Mouse (Mus musculus): ENCODE data around the gene Alox15.

The Alox15 gene

GRCm38 (mm10) chr11:70308296-70308695, 43.5 kb downstream of the Alox15 start:
- DNase-seq (ENCODE audit: low spot score) = peak; percentile 24

DNA sequence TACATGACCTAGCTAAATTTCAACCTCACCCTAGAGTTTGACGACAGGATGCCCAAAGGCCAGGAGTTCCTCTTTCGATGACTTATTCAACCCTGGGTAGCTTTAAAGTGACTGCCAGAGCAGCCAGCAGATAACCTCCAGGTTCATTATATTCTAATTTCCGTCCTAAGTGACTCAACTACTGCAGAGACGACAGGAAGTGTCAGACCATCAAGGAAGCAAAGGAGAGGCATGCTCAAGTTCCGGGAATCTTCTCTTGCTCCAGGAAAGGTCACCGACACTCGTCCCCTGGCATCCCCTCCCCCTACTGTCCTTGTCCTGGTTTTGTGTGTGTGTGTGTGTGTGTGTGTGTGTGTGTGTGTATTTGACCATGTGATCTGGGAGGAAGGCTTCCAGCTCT, 45.7 kb downstream of the Alox15 start:
- DNase-seq (ENCODE audit: low spot score) = no peak

DNA sequence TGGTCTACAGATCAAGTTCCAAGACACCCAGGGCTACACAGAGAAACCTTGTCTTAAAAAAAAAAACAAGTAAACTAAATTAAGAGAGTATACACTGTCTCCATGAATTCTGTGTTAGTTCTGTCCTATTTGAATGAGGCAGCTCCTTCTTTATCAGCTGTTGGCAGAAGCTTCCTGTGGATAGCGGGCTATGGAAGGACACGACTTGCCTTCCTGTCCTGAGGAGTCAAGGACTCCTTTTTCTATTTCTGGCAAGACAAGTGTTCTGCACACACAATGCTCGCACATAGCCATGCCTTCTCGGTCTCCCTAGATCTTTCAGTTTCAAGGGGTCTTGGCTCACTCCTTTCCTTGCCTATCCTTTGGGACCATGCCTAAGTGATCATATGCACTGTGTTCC, 49.5 kb downstream of the Alox15 start:
- no peak for DNase-seq (ENCODE audit: low spot score)

DNA sequence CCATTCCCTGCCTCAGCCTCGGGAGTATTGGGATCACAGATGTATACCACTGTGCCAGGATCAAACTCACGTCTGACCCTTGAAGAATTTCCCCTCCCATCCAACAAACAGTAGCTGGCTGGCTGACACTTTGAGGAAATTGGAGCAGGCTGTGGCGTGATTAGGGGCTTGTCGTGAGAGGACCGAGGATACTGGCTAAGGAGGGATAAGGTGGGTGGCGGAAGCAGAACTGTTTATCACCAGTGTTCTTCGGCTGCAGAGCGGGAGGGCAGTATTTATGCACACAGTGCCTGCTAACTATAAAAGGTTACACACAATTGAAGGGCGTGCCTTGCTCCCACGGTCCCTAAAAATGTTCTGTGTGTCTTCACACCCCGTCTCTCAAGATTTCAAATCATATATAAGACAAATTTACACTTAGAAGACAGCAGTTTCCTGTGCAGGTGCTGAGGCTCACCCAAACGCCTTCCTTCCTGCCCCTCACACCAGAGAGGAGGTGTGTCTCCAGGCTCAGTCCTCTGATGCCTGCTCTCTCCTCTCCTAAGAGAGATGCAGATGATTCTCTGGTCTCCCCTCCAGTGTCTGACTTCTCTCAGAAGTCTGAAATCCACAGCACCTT, 53.9 kb downstream of the Alox15 start:
- peak; percentile 55 for DNase-seq (ENCODE audit: low spot score)

DNA sequence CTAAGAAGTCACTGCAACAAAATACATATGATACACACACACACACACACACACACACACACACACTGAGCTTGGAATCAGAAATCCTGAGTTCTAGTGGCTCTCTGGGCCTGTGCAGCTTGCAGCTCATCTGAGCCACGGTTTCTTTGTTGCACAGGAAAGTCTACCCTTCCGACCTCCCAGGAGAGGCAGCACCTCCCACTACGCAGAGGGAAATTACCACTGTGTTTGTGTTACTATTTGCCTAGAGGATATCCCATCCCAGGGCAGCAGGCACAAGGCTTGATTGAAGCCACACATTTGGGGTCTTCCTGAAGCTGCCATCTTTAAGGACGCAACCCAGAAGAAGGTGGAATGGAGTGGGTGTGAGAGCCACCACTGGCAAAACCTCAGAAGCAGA, 54.4 kb downstream of the Alox15 start:
- no peak for DNase-seq (ENCODE audit: low spot score)
